Mouse (Mus musculus): Measurements from ENCODE around the gene Fbxo2.

DNA sequence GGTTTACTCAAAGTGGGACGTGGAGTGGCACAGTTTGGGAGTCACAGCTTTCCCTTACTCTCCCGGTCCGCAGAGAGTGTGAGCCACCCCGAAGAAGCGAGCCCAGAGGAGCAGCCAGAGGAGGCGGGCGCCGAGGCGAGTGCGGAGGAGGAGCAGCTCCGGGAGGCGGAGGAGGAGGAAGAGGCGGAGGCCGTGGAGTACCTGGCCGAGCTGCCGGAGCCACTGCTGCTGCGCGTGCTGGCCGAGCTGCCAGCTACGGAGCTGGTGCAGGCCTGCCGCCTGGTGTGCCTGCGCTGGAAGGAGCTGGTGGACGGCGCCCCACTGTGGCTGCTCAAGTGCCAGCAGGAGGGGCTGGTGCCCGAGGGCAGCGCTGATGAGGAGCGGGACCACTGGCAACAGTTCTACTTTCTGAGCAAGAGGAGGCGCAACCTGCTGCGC, 3.6 kb downstream of the Fbxo2 start:
- TF ChIP-seq POLR2AphosphoS2 (IDR thresholded peaks at IDR 0.05; ENCODE audit: insufficient read length, low read depth) = no peak
- no peak for TF ChIP-seq POLR2A (IDR thresholded peaks at IDR 0.05; ENCODE audit: insufficient read length, low read depth)
- TF ChIP-seq MYOD1 (IDR thresholded peaks at IDR 0.05; ENCODE audit: control insufficient read depth in 1 of 3, insufficient read length in 2 of 3, low read depth in 2 of 3) = peak in 1 of 3 experiments; percentile 12
- TF ChIP-seq MAX (IDR thresholded peaks at IDR 0.05; ENCODE audit: low read depth) = no peak
- TF ChIP-seq E2F4 (IDR thresholded peaks at IDR 0.05; ENCODE audit: insufficient read depth) = no peak
- no peak for TF ChIP-seq USF1 (IDR thresholded peaks at IDR 0.05; ENCODE audit: low read depth)
- peak in 1 of 3 experiments; percentile 27 for TF ChIP-seq MYOG (IDR thresholded peaks at IDR 0.05; ENCODE audit: control insufficient read depth in 1 of 3, insufficient read depth in 1 of 3, insufficient read length in 2 of 3, low read depth in 2 of 3)
- no peak for TF ChIP-seq SRF (IDR thresholded peaks at IDR 0.05; ENCODE audit: control insufficient read depth, insufficient read length, low read depth)
- TF ChIP-seq TCF12 (IDR thresholded peaks at IDR 0.05; ENCODE audit: insufficient read depth, poor library complexity, severe bottlenecking) = no peak
- TF ChIP-seq TCF3 (IDR thresholded peaks at IDR 0.05; ENCODE audit: insufficient read length, low read depth) = no peak
- TF ChIP-seq CEBPB (IDR thresholded peaks at IDR 0.05; ENCODE audit: insufficient read depth, poor library complexity, severe bottlenecking) = no peak
